Mouse (Mus musculus) adrenal gland, adult 18-20 months (tissue): ENCODE results near the gene Carmil3. TPM values are rescaled to one million over a fixed set of nuclear protein-coding genes. Genes with fewer than 3 reads are reported as not detected.

ENCODE experiments used
- DNase-seq, 2 experiments: peaks; one replicate each; pipeline ENCODE4 v3.0.0; 2021 to 2022; ENCODE audit warnings: low spot score in 2 of 2
- total RNA-seq, 2 experiments: library from RNA; stranded (reverse); gene quantifications; 1 replicate in 1 of 2; 2 replicates in 1 of 2; pipeline ENCODE4 v1.2.3; 2021

Carmil3 gene
- total RNA-seq, 2 experiments from 2014 or later: 4.8 to 5.4 TPM

DNA sequence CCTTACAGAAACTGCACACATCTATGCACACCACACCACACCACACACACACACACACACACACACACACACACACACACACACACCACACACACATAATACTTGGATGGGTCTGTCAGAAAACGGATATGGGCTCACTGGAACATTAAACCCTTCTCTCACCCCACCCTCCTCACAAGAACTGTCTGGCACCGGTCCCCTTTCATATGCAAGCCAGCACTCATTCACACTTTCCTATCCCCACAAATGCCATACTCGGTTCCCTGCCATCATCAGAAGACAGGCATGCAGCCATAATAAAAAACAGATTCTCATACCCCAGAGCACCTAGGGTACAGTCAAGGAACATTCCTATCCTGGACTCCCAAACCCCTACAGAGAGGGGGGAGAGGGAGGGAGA lies 1.7 kb downstream of the Carmil3 start:
- DNase-seq: no peak

DNA sequence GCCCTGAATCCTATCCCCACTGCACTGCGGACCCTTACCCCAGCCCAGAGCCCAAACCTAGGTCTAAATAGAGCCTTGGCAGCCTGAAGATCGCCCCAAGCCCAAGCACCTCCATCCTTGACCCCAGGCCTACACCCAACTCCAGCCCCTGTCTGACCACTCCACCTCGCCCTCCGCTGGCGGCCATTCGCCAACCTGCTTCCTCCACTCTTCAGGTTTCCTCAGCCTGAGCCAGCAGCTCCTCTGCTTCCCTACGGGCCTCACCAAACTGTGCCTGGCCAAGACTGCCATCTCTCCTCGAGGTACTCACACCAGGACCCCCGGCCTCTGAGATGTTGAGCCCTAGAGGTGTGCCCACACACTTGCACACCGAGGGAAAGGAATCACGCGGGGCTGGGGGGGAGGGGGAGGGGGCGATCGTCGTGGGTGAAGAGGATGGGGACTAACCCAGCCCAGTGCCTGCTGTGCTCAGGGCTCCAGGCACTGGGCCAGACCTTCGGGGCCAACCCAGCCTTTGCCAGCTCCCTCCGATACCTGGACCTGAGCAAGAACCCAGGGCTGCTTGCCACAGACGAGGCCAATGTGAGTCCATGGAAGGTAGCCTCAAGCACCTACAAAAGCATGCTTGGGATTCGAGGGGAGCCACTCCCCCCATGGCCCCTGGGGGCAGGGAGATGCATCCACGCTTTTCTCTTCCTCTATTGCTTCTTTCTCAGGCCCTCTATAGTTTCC lies 5.2 kb downstream of the Carmil3 start:
- DNase-seq: no peak

DNA sequence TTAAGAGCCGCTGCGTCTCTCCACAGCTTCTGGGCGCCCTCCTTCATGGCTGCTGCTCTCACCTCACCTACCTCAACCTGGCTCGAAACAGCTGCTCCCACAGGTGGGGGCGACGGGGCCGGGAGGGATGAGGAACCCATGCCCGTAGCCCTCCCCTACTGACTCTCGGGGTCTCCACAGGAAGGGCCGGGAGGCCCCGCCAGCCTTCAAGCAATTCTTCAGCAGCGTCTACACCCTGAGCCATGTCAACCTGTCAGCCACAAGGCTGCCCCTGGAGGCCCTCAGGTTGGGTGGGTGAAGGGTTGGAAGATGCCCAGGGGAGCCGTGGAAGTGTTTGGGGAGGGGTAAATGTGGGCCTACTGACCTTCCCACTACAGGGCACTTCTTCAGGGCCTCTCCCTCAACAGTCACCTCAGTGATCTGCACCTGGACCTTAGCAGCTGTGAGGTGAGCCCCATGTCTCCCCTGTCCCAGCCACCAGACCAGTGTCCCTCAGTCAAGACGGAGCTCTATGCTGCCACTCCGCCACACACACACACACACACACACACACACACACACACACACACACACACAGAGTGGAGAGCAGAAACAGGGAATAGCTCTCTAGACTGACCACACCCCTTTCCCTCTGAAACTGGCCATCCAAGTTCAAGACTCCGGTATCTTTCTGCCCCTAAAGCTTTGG lies 6.5 kb downstream of the Carmil3 start:
- DNase-seq: no peak

GRCm38 (mm10) chr14:55497449-55497821 lies 7.0 kb downstream of the Carmil3 start:
- DNase-seq: peak; percentile 88 to 92

- no peak for DNase-seq
Observed at GRCm38 (mm10) chr14:55505612-55506011, 15.2 kb downstream of the Carmil3 start.

DNA sequence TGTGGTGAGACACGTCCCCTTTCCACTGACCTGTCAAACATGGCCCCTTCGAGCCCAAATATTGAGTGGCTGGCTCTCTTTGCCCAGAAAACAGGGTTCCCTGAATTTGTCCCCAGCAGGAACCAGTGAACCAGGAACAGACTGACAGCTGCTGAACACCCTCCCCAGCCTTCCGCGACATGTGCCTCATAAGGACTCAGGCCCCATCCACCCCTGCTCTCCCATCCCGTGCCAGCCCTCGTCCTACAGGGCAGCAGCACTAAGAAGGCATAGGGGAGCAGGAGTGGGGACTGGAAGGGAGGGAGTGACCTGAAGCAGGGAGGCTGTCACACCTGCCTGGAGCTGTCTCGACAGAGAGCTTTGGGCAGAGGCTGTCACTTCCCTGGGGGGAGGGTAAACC lies 17.4 kb downstream of the Carmil3 start:
- DNase-seq: no peak

GRCm38 (mm10) chr14:55509540-55509939 lies 19.1 kb downstream of the Carmil3 start:
- DNase-seq: no peak

DNA sequence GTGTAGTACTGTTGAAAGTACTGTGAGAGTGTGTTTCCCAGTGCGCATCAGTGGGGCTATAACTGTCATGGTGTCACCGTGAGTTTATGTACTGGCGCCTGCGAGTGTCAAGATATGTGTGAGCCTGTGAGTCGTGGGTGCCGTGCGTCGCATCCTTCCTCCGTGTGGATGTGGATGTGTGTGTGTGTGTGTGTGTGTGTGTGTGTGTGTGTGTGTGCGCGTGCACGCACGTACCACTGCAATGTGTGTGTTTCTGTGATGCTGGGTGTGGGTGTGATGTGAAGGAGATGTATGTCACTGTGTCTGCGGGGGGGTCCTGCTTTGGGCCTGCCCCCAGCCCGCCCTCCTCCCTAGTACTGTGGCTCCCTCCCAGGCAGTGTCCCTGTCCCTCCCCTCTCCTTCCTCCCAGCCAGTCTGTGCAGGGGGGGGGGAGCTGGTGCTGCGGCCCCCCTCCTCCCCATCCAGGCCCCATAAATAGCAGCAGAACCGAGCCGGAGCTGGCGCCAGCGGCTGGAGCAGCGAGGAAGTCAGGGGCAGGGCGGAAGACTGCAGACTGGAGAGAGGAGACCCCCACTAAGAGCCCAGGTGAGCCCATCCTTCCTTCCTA lies 19.8 kb downstream of the Carmil3 start, which contains the start of gene Cpne6:
TSS of gene Cpne6 (plus strand) at position 321 of the 607 bp plus-strand sequence.
- no peak for DNase-seq

- DNase-seq: no peak
Observed at GRCm38 (mm10) chr14:55511037-55511436, 20.6 kb downstream of the Carmil3 start.

DNA sequence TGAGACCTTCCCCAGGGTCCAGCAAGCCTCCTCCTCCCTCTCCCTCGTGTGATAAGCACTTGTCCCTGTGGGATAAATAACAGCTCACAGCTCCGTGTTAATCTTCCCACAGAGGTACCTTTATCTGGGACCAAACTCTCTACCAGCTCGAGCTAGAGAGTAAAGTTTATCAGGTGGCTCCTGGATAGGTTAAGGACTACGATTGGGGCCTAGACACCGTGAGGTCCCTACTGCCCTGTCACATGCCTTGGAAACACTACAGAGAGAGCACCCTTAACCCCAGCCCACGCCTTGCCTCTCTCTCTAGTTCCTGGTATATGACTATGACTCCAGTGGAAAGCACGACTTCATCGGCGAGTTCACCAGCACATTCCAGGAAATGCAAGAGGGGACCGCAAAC lies 23.5 kb downstream of the Carmil3 start:
- DNase-seq: no peak

- DNase-seq: no peak
Observed at GRCm38 (mm10) chr14:55515846-55516245, 25.4 kb downstream of the Carmil3 start.

- DNase-seq: no peak
Observed at GRCm38 (mm10) chr14:55518897-55519296, 28.4 kb downstream of the Carmil3 start.

DNA sequence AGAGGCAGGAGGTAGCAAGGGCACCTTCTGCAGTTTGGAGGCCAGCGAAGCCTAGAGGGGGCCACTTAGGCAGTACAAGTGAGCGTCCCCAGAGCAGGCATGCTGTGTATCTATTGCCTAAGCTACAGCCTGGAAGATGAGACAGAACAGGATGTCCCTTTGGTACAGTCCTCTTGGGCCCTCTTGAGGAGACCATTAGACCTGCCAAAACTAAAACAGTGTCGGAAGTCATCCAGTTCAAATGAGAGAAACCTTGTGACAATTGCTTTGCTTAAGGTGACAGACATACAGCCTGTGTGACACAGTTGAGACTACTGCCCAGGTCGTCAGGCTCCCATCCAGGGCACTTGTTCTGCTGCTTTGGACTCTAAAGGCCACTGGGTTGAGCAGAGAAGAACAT lies 29.2 kb downstream of the Carmil3 start:
- DNase-seq: no peak

DNA sequence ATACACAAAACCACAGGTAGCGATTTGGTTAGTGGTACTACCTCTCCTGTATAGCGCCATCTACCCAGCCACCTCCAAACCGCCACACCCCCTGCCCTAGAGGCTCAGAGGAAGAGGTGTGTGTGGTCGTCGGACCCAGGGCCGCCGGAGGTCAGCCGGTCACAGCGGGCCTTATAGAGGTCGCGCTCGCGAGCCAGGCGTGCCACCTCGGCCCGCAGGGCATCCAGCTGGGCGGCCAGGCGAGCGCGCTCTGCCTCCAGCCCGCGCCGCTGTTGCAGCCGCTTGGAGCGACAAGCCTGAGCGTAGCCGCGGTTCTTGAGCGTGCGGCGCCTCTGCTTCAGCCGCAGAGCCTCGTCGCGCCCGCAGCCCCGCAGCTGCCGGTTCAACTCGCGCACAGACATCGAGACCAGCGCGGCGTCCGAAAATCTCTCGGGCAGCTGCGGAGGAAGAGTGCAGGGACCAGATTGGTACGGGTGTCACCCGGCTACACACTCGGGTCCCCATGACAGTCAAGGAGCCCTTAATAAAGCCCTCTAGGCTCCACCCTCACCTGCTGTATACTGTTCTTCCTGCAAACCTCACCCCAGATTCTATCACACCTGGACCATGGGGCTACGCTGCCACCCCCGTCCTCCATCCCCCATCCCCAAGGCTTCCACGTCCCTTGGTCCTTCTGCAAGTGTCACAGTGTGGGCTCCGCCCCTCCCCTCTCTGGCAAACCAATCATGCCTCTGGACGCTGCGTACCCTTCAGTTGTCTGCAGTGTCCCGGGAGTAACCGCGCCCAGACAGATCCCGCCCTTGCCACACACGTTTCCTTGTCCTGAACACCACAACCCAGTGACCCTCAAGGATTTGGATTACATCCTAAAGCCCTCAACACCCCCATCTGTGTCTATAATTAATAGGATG lies 30.3 kb downstream of the Carmil3 start:
- DNase-seq: peak in 1 of 2 experiments; percentile 7

DNA sequence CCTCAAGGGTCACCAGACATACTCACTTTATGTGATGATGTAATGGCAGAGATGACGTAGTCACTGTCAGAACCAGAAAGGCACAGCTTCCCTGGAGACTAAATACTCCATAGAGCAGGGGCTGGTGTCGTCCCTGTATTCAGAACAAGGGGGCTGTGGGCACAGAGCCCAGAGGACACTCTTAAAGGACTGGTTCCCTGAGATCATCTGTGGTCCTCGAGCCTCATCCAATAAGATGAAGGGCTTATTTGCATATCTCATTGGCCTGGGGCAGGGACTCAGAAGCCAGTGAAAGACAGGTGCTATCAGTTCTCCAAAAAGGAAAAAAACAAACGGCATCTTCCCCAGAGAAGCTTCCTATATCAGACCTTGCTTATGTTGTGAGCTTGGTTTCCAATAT lies 33.6 kb downstream of the Carmil3 start:
- DNase-seq: no peak

DNA sequence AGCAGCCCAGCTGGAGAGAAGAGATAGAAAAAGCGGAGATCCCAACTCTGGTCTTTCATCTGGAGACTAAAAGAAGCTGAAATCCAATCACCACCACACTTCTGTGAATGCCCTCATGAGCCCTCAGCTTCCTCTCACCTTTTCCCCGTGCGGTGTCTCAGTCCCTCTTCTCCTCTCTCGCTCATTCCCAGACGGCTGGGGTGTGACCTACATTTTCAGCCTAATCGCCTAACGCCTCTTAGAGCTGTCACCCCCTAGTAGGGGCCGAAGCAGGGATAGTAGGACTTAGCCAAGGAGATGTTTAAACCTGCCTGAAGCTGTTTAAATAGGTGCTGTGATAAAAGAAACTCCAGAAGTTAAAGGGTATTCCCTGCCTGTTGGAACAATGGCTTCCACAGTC lies 34.3 kb downstream of the Carmil3 start, which contains the start of gene Nrl:
TSS of gene Nrl (minus strand) at position 197 of the 400 bp plus-strand sequence.
- DNase-seq: no peak

- DNase-seq: no peak
Observed at GRCm38 (mm10) chr14:55526674-55527073, 36.2 kb downstream of the Carmil3 start.

- peak in 1 of 2 experiments; percentile 14 for DNase-seq
Observed at GRCm38 (mm10) chr14:55527940-55528339, 37.5 kb downstream of the Carmil3 start.

DNA sequence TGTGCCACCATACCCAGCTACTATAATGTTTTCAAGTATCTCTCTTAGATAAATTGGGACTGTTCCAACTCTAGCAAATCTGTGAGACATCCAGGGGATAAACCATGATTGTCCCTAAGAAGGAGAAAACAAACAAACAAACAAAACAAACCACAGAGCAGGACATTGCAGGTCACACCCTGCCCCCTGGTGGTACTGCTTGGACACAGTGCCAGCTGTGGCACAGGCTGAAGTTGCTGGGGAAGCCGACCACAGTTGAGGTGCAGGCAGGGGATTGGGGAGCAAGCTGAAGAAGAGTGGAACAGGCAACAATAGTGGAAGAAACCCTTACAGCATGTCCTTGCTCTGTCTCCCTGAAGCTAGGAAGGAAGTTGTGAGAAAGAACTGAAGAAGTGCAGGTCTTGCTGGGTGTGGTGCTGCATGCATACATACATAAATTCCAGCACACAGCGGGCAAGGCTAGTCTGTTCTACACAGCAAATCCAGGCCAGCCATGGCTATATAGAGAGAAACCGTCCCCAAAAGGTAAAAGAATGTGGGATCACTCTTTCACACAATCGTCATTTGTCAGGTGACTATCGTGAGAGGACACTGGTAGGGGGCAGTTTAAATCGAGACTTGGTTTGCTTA lies 45.8 kb downstream of the Carmil3 start:
- peak; percentile 33 to 49 for DNase-seq

GRCm38 (mm10) chr14:55540067-55540786 lies 49.8 kb downstream of the Carmil3 start, which contains the start of gene Pck2:
Gene Pck2, plus strand, starts transcription at chr14:55540266.
- DNase-seq: peak; percentile 76 to 84
